Mouse (Mus musculus) neural tube, embryonic 13.5 days (tissue): ENCODE measurements around the gene Rab11fip3. TPM values are rescaled to one million over a fixed set of nuclear protein-coding genes. Genes with fewer than 3 reads are reported as not detected.
A peak's percentile ranks its signal among the peaks of the same experiment; 100 is the strongest.

Experiments used
- ATAC-seq: fragments of 200-750 bp; cut with Nextera tagmentation; 2 replicates; pipeline ENCODE4 v1.8.0; 2017; ENCODE audit warnings: low read depth, mild to moderate bottlenecking, moderate TSS enrichment, moderate library complexity
- H3K27ac ChIP-seq: fragments of 300-500 bp; sonication (generic); replicated peaks from 2 replicates; pipeline ENCODE4 v1.5.1; 2015; ENCODE audit warnings: moderate library complexity, mild to moderate bottlenecking, inconsistent platforms
- H3K27me3 ChIP-seq: fragments of 300-500 bp; sonication (generic); 2 replicates; pipeline ENCODE4 v1.6.1; 2015; ENCODE audit warnings: mild to moderate bottlenecking, inconsistent platforms
- H3K36me3 ChIP-seq: fragments of 300-500 bp; sonication (generic); 2 replicates; pipeline ENCODE4 v1.6.1; 2015; ENCODE audit warnings: mild to moderate bottlenecking, inconsistent platforms
- H3K4me1 ChIP-seq: fragments of 300-500 bp; sonication (generic); replicated peaks from 2 replicates; pipeline ENCODE4 v1.6.1; 2015; ENCODE audit warnings: inconsistent platforms
- H3K4me2 ChIP-seq: fragments of 300-500 bp; sonication (generic); 2 replicates; pipeline ENCODE4 v1.6.1; 2015; ENCODE audit warnings: inconsistent platforms, mild to moderate bottlenecking, moderate library complexity
- H3K4me3 ChIP-seq: fragments of 300-500 bp; sonication (generic); 2 replicates; pipeline ENCODE4 v1.5.1; 2015; ENCODE audit warnings: mild to moderate bottlenecking, inconsistent platforms
- H3K9ac ChIP-seq: fragments of 300-500 bp; sonication (generic); 2 replicates; pipeline ENCODE4 v1.6.1; 2015; ENCODE audit warnings: moderate library complexity, mild to moderate bottlenecking, inconsistent platforms
- H3K9me3 ChIP-seq: fragments of 300-500 bp; sonication (generic); 2 replicates; pipeline ENCODE4 v1.6.1; 2016; ENCODE audit warnings: inconsistent platforms
- WGBS: fragments of 180-500 bp; shearing (Covaris S2); methylation state at CpG from one replicate; pipeline ENCODE4 v1.1.7; 2015; 5-methylcytosine and 5-hydroxymethylcytosine counted together
- polyA plus RNA-seq: library from polyadenylated mRNA; unstranded; fragments of >200 nt; fragmentation: Nextera tagmentation; extraction: Ambion mirVana; gene quantifications from 2 replicates; pipeline ENCODE4 v1.2.1, GENCODE M21; 2015

Rab11fip3 gene
- polyA plus RNA-seq, 1 experiment from 2014 or later = 28.3 TPM

- Histone ChIP-seq H3K27ac (no peak overlapping the region), H3K9ac (no peak overlapping the region), H3K4me3 (no peak overlapping the region), H3K4me1 (0 out of 2 replicates have a peak, but pooled peaks cover 5% of the 10 kb centered on the region), H3K36me3 (peaks cover 79% of the 10 kb centered on the region), H3K9me3 (no peaks in the 10 kb centered on the region), H3K4me2 (no peak overlapping the region), H3K27me3 (no peaks in the 10 kb centered on the region)
- 93% methylated on average over 15 of the region's 15 CpGs for WGBS
- ATAC-seq = no peak
Measured at GRCm38 (mm10) chr17:26004711-26005110, 64.6 kb downstream of the Rab11fip3 start.

GRCm38 (mm10) chr17:26003864-26004263 is 65.5 kb downstream of the Rab11fip3 start:
- H3K36me3 ChIP-seq = peaks cover 82% of the 10 kb centered on the region
- no peaks in the 10 kb centered on the region for H3K4me1 ChIP-seq
- no peaks in the 10 kb centered on the region for H3K27me3 ChIP-seq
- H3K9me3 ChIP-seq = no peaks in the 10 kb centered on the region
- ATAC-seq = no peak
- H3K27ac ChIP-seq = no peak overlapping the region
- 89% methylated on average over 2 of the region's 2 CpGs for WGBS
- no peak overlapping the region for H3K4me2 ChIP-seq
- H3K9ac ChIP-seq = no peak overlapping the region
- no peak overlapping the region for H3K4me3 ChIP-seq

DNA sequence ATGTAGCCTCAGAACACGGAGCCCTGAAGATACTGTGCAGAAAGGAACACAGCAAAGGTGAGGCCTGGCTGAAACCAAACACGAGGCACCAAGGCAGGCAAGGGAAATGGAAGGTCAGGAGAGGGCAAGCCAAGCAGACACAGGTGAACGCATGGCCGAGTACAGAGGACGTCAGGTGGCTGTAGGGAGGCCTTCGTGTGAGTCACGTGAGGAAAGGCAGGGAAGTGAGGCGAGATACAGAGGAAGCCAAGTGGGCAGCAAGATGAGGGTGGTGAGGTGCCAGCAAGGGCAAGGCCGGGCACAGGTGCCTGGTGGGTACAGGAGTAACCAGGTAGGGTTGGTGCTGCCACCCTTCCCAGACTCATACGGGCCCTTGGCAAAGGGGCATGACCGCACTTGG is 70.9 kb downstream of the Rab11fip3 start:
- ATAC-seq = no peak
- Histone ChIP-seq H3K9ac (no peak overlapping the region), H3K36me3 (peaks cover 83% of the 10 kb centered on the region), H3K4me3 (no peak overlapping the region), H3K4me2 (no peak overlapping the region), H3K27me3 (no peaks in the 10 kb centered on the region), H3K9me3 (no peaks in the 10 kb centered on the region), H3K27ac (no peak overlapping the region), H3K4me1 (no peaks in the 10 kb centered on the region)
- WGBS = 92% methylated on average over 11 of the region's 11 CpGs

GRCm38 (mm10) chr17:25993489-25993888 is 75.9 kb downstream of the Rab11fip3 start:
- H3K9me3 ChIP-seq = no peaks in the 10 kb centered on the region
- no peaks in the 10 kb centered on the region for H3K27me3 ChIP-seq
- H3K27ac ChIP-seq = no peak overlapping the region
- ATAC-seq = no peak
- 95% methylated on average over 3 of the region's 3 CpGs for WGBS
- H3K4me3 ChIP-seq = no peak overlapping the region
- no peak overlapping the region for H3K4me2 ChIP-seq
- no peak overlapping the region for H3K9ac ChIP-seq
- no peaks in the 10 kb centered on the region for H3K4me1 ChIP-seq
- H3K36me3 ChIP-seq = peaks cover 97% of the 10 kb centered on the region

DNA sequence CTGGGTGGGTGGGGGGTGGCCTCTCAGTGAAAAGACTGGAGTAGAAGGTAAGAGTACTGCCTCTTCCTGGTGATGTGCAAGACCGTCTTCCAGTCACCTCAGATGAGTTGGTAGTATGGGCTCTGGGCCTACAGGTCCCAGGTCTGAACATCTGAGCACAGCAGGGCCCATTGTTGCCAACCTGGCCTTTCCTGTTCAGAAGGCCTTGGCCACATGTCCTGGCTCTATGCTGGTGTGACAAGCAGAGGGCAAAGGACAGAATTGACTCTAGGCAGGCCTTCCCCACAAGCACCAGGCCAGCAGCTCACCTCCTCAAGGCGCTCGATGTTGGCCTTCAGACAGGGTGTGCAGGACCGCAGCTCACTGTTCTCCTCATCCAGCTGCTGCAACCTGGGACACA is 77.1 kb downstream of the Rab11fip3 start:
- Histone ChIP-seq H3K27me3 (no peaks in the 10 kb centered on the region), H3K36me3 (peaks cover 91% of the 10 kb centered on the region), H3K27ac (no peak overlapping the region), H3K4me1 (no peaks in the 10 kb centered on the region), H3K9ac (no peak overlapping the region), H3K4me2 (no peak overlapping the region), H3K9me3 (no peaks in the 10 kb centered on the region), H3K4me3 (no peak overlapping the region)
- 98% methylated on average over 4 of the region's 4 CpGs for WGBS
- ATAC-seq = no peak

- no peak for ATAC-seq
Measured at GRCm38 (mm10) chr17:25990331-25990730, 79.0 kb downstream of the Rab11fip3 start.

GRCm38 (mm10) chr17:25985306-25986294 is 83.8 kb downstream of the Rab11fip3 start, which contains the start of gene Capn15:
Gene Capn15, minus strand, starts transcription at chr17:25985796.
- Histone ChIP-seq H3K4me3 (peak within 1 kb of the TSS; percentile 79), H3K36me3 (peaks cover 27% of the 10 kb centered on the region)

More at GRCm38 (mm10) chr17:25990331-25990730, 79.0 kb downstream of the Rab11fip3 start:
- no peaks in the 10 kb centered on the region for H3K27me3 ChIP-seq
- no peak overlapping the region for H3K9ac ChIP-seq
- H3K36me3 ChIP-seq = peaks cover 73% of the 10 kb centered on the region
- no peak overlapping the region for H3K4me2 ChIP-seq
- H3K9me3 ChIP-seq = no peaks in the 10 kb centered on the region
- no peak overlapping the region for H3K4me3 ChIP-seq
- WGBS = 93% methylated on average over 5 of the region's 5 CpGs
- H3K27ac ChIP-seq = no peak overlapping the region
- peaks cover 10% of the 10 kb centered on the region for H3K4me1 ChIP-seq

DNA sequence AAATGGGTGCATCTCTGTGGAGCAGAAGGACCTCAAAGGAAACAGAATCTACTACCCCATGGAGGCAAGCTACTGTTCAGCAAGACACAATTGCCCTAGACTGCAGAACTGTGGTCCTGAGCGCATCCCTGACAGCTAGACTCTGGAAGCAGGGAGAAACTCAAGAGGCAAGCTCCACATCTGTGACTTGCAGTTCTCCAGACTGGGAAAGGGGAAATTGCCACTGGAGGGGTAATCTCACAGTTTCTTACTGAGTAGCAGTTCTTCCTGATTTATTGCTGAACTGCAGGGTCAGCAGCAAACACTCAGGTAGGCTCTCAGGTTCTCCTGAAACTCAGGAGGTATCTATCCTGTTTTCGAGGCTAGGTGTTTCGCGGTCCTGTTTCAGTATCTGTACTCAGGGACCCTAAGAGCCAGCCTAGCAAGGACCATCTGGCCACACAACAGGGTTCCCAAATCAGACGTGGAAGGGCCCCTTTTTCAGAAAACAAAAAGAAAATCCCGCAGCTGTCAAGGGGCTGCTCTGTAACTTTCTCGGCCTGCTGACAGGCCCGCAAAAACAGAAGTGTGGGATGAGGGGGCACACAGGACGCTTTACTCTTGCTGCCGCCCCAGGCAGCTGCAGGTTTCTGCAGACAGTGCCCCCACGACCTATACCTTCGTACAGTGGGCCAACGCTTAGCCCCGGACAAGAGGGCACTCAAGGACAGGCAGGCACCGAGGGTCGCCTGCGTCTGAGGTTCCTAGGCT is 84.6 kb downstream of the Rab11fip3 start:
- H3K27me3 ChIP-seq = no peaks in the 10 kb centered on the region
- H3K27ac ChIP-seq = peak overlapping the region; percentile 89
- peak overlapping the region; percentile 91 for H3K9ac ChIP-seq
- H3K4me1 ChIP-seq = peaks cover 43% of the 10 kb centered on the region
- H3K9me3 ChIP-seq = no peaks in the 10 kb centered on the region
- 13% methylated on average over 17 of the region's 17 CpGs for WGBS
- no peak for ATAC-seq
- H3K36me3 ChIP-seq = peaks cover 18% of the 10 kb centered on the region
- peak overlapping the region; percentile 77 for H3K4me2 ChIP-seq
- H3K4me3 ChIP-seq = peak overlapping the region; percentile 79

More at GRCm38 (mm10) chr17:25985306-25986294, 83.8 kb downstream of the Rab11fip3 start, which contains the start of gene Capn15:
- Histone ChIP-seq H3K4me1 (peaks cover 43% of the 10 kb centered on the region), H3K9ac (peak within 1 kb of the TSS; percentile 91), H3K4me2 (peak within 1 kb of the TSS; percentile 77), H3K9me3 (no peaks in the 10 kb centered on the region), H3K27ac (peak within 1 kb of the TSS; percentile 89), H3K27me3 (no peaks in the 10 kb centered on the region)
- WGBS = under 1% methylated on average over 91 of the region's 91 CpGs
- peak; percentile 99 for ATAC-seq

DNA sequence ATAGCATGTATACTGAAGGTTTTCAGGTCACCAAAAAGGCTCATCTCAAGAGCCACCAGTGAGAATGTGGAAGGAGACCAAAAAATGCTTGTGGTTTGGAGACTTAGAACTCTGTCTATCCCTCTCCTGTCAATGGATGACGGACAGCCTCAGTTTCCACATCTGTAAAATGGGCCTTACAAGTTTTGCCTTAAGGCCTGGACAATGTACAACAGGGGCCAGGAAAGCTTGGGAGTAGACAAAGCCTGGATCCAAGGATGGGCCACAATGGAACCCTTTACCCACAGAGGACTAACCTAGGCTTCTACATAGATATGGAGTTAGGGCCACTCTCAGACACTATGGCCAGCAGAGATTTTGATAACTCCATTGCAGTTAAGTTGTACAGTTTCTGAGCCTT is 85.3 kb downstream of the Rab11fip3 start:
- H3K36me3 ChIP-seq = peaks cover 13% of the 10 kb centered on the region; the same call in 1 of the 2 replicates
- no peaks in the 10 kb centered on the region for H3K27me3 ChIP-seq
- H3K27ac ChIP-seq = no peak overlapping the region
- ATAC-seq = no peak
- no peaks in the 10 kb centered on the region for H3K9me3 ChIP-seq
- H3K9ac ChIP-seq = peak overlapping the region; percentile 91
- WGBS = 98% methylated on average over 1 of the region's 1 CpGs
- peaks cover 43% of the 10 kb centered on the region for H3K4me1 ChIP-seq
- H3K4me2 ChIP-seq = peak overlapping the region; percentile 77
- peak overlapping the region; percentile 79 for H3K4me3 ChIP-seq

DNA sequence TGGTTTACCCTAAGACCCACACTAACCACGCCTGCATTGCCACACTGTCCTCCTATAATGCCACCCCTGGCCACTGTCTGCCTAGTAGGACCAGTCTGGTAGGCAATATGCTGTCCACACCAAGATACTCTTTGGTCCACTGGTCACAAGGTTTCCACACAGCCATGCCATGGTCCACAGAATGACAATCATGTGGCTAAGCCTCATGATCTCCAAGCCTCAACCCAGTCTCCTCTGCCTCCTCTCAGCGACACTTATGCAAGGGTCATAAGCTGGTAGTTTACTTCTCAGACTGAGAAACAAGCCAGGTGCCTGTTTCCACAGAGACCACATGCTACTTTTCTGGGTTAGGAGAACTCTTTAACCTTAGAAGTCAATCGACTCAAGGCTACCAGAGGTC is 86.4 kb downstream of the Rab11fip3 start:
- Histone ChIP-seq H3K36me3 (0 out of 2 replicates have a peak, but pooled peaks cover 4% of the 10 kb centered on the region), H3K9ac (no peak overlapping the region), H3K27ac (no peak overlapping the region), H3K9me3 (no peaks in the 10 kb centered on the region), H3K4me3 (no peak overlapping the region), H3K27me3 (no peaks in the 10 kb centered on the region), H3K4me2 (no peak overlapping the region), H3K4me1 (peaks cover 43% of the 10 kb centered on the region)
- no peak for ATAC-seq
- 97% methylated on average over 3 of the region's 3 CpGs for WGBS

DNA sequence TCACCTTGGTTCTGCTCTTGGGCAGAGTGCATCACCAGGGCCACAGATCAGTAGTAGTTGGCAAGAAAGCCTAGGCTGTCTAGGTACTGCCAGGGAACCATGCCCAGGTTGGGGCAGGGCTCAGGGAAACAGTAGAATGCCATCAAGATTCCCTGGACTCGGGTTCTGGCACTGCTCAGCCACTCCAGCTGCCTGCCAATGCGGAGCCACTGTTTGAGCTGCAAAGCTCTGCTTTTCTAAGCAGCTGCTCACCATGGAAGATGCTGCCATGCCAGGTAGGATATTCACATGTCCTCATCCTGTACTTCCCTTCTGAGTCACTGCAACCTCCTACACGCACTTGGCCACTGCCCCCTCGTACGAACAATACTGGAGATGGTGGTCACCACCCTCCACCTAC is 88.5 kb downstream of the Rab11fip3 start:
- Histone ChIP-seq H3K9me3 (no peaks in the 10 kb centered on the region), H3K27ac (no peak overlapping the region), H3K4me2 (no peak overlapping the region), H3K4me1 (peaks cover 33% of the 10 kb centered on the region), H3K36me3 (0 out of 2 replicates have a peak, but pooled peaks cover 3% of the 10 kb centered on the region), H3K4me3 (no peak overlapping the region), H3K27me3 (no peaks in the 10 kb centered on the region), H3K9ac (no peak overlapping the region)
- ATAC-seq = no peak
- WGBS = 88% methylated on average over 5 of the region's 5 CpGs
